Mouse (Mus musculus): Measurements from ENCODE around the gene Serhl. TPM values are rescaled to one million over a fixed set of nuclear protein-coding genes. Genes with fewer than 3 reads are reported as not detected.

Gene Serhl
- 14.8 TPM for polyA plus RNA-seq (2015; fragmentation: Illumina TruSeq; extraction: RNeasy Lipid Tissue Mini Kit (QIAGEN cat#74804); ENCODE audit: insufficient read depth, low read depth, low replicate concordance)

GRCm38 (mm10) chr15:83089429-83089605 is at the start of gene Serhl:
Gene Serhl (plus strand): TSS chr15:83089506.

GRCm38 (mm10) chr15:83122566-83123145 is 33.4 kb downstream of the Serhl start, which contains the start of gene Rrp7a:
Gene Rrp7a (minus strand): TSS chr15:83122801.

GRCm38 (mm10) chr15:83149196-83150072 is 60.1 kb downstream of the Serhl start, which contains the start of gene Poldip3:
Gene Poldip3 (minus strand): TSS chr15:83149384.

Other genes starting within 250 kb of the Serhl start
- gene Tcf20, start 101.6 kb upstream of the Serhl start, polyA plus RNA-seq (2015; fragmentation: Illumina TruSeq; extraction: RNeasy Lipid Tissue Mini Kit (QIAGEN cat#74804); ENCODE audit: insufficient read depth, low read depth, low replicate concordance) = 4.8 TPM
- 1.4 TPM for gene Nfam1, start 56.2 kb upstream of the Serhl start, polyA plus RNA-seq (2015; fragmentation: Illumina TruSeq; extraction: RNeasy Lipid Tissue Mini Kit (QIAGEN cat#74804); ENCODE audit: insufficient read depth, low read depth, low replicate concordance)
- 12.3 TPM for gene Rrp7a, start 33.3 kb downstream of the Serhl start, polyA plus RNA-seq (2015; fragmentation: Illumina TruSeq; extraction: RNeasy Lipid Tissue Mini Kit (QIAGEN cat#74804); ENCODE audit: insufficient read depth, low read depth, low replicate concordance)
- gene Poldip3, start 59.9 kb downstream of the Serhl start, polyA plus RNA-seq (2015; fragmentation: Illumina TruSeq; extraction: RNeasy Lipid Tissue Mini Kit (QIAGEN cat#74804); ENCODE audit: insufficient read depth, low read depth, low replicate concordance) = 13.9 TPM
- gene Cyb5r3, start 83.1 kb downstream of the Serhl start, polyA plus RNA-seq (2015; fragmentation: Illumina TruSeq; extraction: RNeasy Lipid Tissue Mini Kit (QIAGEN cat#74804); ENCODE audit: insufficient read depth, low read depth, low replicate concordance) = 49.6 TPM
- 3.7 TPM for gene A4galt, start 162.3 kb downstream of the Serhl start, polyA plus RNA-seq (2015; fragmentation: Illumina TruSeq; extraction: RNeasy Lipid Tissue Mini Kit (QIAGEN cat#74804); ENCODE audit: insufficient read depth, low read depth, low replicate concordance)

Data from pancreas, adult 10 weeks (tissue).